Mouse (Mus musculus) spleen, postnatal 10 days (tissue): Measurements from ENCODE around the gene Man1b1.

Source experiments
- DNase-seq, 2 experiments: peaks; one replicate each; pipeline ENCODE4 v3.0.0; 2021 to 2022; ENCODE audit warnings: low spot score in 2 of 2

Gene Man1b1

GRCm38 (mm10) chr2:25332286-25333160, at the start of gene Man1b1:
Man1b1 (plus strand) TSS chr2:25332338.
- peak; percentile 99 to 100 for DNase-seq

GRCm38 (mm10) chr2:25285551-25285950, 46.6 kb upstream of the Man1b1 start:
- no peak for DNase-seq

- peak in 1 of 2 experiments; percentile 14 for DNase-seq
These were observed 45.8 kb upstream of the Man1b1 start for GRCm38 (mm10) chr2:25286314-25286713.

- peak; percentile 5 to 19 for DNase-seq
These were observed 45.1 kb upstream of the Man1b1 start for GRCm38 (mm10) chr2:25286837-25287636.

- peak in 1 of 2 experiments; percentile 11 for DNase-seq
These were observed 44.0 kb upstream of the Man1b1 start, which contains the start of gene Tmem210 for GRCm38 (mm10) chr2:25287927-25288649. Tmem210 (plus strand) TSS chr2:25288145.

GRCm38 (mm10) chr2:25288734-25289345, 43.3 kb upstream of the Man1b1 start:
- peak in 1 of 2 experiments; percentile 9 for DNase-seq

GRCm38 (mm10) chr2:25289651-25290050, 42.5 kb upstream of the Man1b1 start, which contains the start of gene Lrrc26:
Lrrc26 (plus strand) TSS chr2:25289915.
- no peak for DNase-seq

- DNase-seq: peak; percentile 13 to 14
These were observed 41.9 kb upstream of the Man1b1 start for GRCm38 (mm10) chr2:25290101-25290815.

GRCm38 (mm10) chr2:25290816-25291130, 41.4 kb upstream of the Man1b1 start:
- no peak for DNase-seq

- DNase-seq: peak in 1 of 2 experiments; percentile 17
These were observed 40.7 kb upstream of the Man1b1 start for GRCm38 (mm10) chr2:25291184-25292053.

- DNase-seq: peak in 1 of 2 experiments; percentile 24
These were observed 40.0 kb upstream of the Man1b1 start for GRCm38 (mm10) chr2:25292054-25292544.

- DNase-seq: peak; percentile 70 to 88
These were observed 39.3 kb upstream of the Man1b1 start for GRCm38 (mm10) chr2:25292856-25293255.

GRCm38 (mm10) chr2:25293706-25294105, 38.4 kb upstream of the Man1b1 start:
- DNase-seq: no peak

- no peak for DNase-seq
These were observed 35.0 kb upstream of the Man1b1 start for GRCm38 (mm10) chr2:25297093-25297492.

GRCm38 (mm10) chr2:25298046-25298445, 34.1 kb upstream of the Man1b1 start:
- DNase-seq: no peak

- no peak for DNase-seq
These were observed 28.7 kb upstream of the Man1b1 start for GRCm38 (mm10) chr2:25303452-25303851.

GRCm38 (mm10) chr2:25303931-25304656, 28.0 kb upstream of the Man1b1 start:
- DNase-seq: no peak

- no peak for DNase-seq
These were observed 27.2 kb upstream of the Man1b1 start for GRCm38 (mm10) chr2:25304657-25305541.
